Mouse (Mus musculus) embryonic facial prominence, embryonic 13.5 days (tissue): ENCODE measurements around the gene Serinc2. TPM values are rescaled to one million over a fixed set of nuclear protein-coding genes. Genes with fewer than 3 reads are reported as not detected.

ENCODE experiments used
- ATAC-seq: fragments of 200-750 bp; cut with Nextera tagmentation; 2 replicates; pipeline ENCODE4 v1.8.0; 2017; ENCODE audit warnings: low read depth; ENCODE audit not compliant: insufficient number of reproducible peaks, insufficient read depth, low FRiP score, low TSS enrichment
- H3K27ac ChIP-seq: fragments of 300-500 bp; sonication (generic); 2 replicates; pipeline ENCODE4 v1.5.1; 2015; ENCODE audit warnings: moderate library complexity, mild to moderate bottlenecking, inconsistent platforms
- H3K27me3 ChIP-seq: fragments of 300-500 bp; sonication (generic); 2 replicates; pipeline ENCODE4 v1.6.1; 2015; ENCODE audit warnings: mild to moderate bottlenecking, inconsistent platforms
- H3K36me3 ChIP-seq: fragments of 300-500 bp; sonication (generic); 2 replicates; pipeline ENCODE4 v1.6.1; 2015; ENCODE audit warnings: mild to moderate bottlenecking, inconsistent platforms
- H3K4me1 ChIP-seq: fragments of 300-500 bp; sonication (generic); 2 replicates; pipeline ENCODE4 v1.6.1; 2015; ENCODE audit warnings: inconsistent platforms
- H3K4me2 ChIP-seq: fragments of 300-500 bp; sonication (generic); 2 replicates; pipeline ENCODE4 v1.6.1; 2015; ENCODE audit warnings: moderate library complexity, mild to moderate bottlenecking, inconsistent platforms
- H3K4me3 ChIP-seq: fragments of 300-500 bp; sonication (generic); 2 replicates; pipeline ENCODE4 v1.5.1; 2015; ENCODE audit warnings: mild to moderate bottlenecking, inconsistent platforms
- H3K9ac ChIP-seq: fragments of 300-500 bp; sonication (generic); 2 replicates; pipeline ENCODE4 v1.6.1; 2015; ENCODE audit warnings: mild to moderate bottlenecking, inconsistent platforms
- H3K9me3 ChIP-seq: fragments of 300-500 bp; sonication (generic); 2 replicates; pipeline ENCODE4 v1.6.1; 2016; ENCODE audit warnings: inconsistent platforms
- WGBS: fragments of 180-500 bp; shearing (Covaris S2); methylation state at CpG from one replicate; pipeline ENCODE4 v1.1.7; 2015; ENCODE audit warnings: mixed read lengths; 5-methylcytosine and 5-hydroxymethylcytosine counted together
- polyA plus RNA-seq: library from polyadenylated mRNA; unstranded; fragments of >200 nt; fragmentation: Nextera tagmentation; extraction: Ambion mirVana; gene quantifications from 2 replicates; pipeline ENCODE4 v1.2.1, GENCODE M21; 2015

Gene Serinc2
- polyA plus RNA-seq, 1 experiment from 2014 or later, result 150 TPM

- Histone ChIP-seq H3K4me3 (no peak within 1 kb of the TSS), H3K27ac (no peak within 1 kb of the TSS), H3K4me1 (no peaks in the 10 kb centered on the region), H3K4me2 (no peak within 1 kb of the TSS), H3K27me3 (no peaks in the 10 kb centered on the region), H3K9me3 (no peaks in the 10 kb centered on the region), H3K36me3 (no peaks in the 10 kb centered on the region), H3K9ac (no peak within 1 kb of the TSS)
- WGBS, result 55% methylated on average over 4 of the region's 4 CpGs
- ATAC-seq, result no peak
Measured at GRCm38 (mm10) chr4:130222179-130222578, 56.8 kb downstream of the Serinc2 start, which contains the start of gene Gm853. Gene Gm853 (minus strand): TSS chr4:130222401.

GRCm38 (mm10) chr4:130220176-130220575 is 58.8 kb downstream of the Serinc2 start:
- Histone ChIP-seq H3K36me3 (no peaks in the 10 kb centered on the region), H3K9me3 (no peaks in the 10 kb centered on the region), H3K4me3 (no peak overlapping the region), H3K9ac (no peak overlapping the region), H3K27ac (no peak overlapping the region), H3K27me3 (no peaks in the 10 kb centered on the region), H3K4me1 (no peaks in the 10 kb centered on the region), H3K4me2 (no peak overlapping the region)
- WGBS, result 80% methylated on average over 9 of the region's 9 CpGs
- no peak for ATAC-seq

- no peak for ATAC-seq
- Histone ChIP-seq H3K4me2 (no peak overlapping the region), H3K9me3 (no peaks in the 10 kb centered on the region), H3K27me3 (no peaks in the 10 kb centered on the region), H3K27ac (no peak overlapping the region), H3K9ac (no peak overlapping the region), H3K4me3 (no peak overlapping the region), H3K36me3 (no peaks in the 10 kb centered on the region), H3K4me1 (no peaks in the 10 kb centered on the region)
- 92% methylated on average over 8 of the region's 8 CpGs for WGBS
Measured at GRCm38 (mm10) chr4:130215392-130215791, 63.6 kb downstream of the Serinc2 start.

- Histone ChIP-seq H3K9me3 (no peaks in the 10 kb centered on the region), H3K4me1 (no peaks in the 10 kb centered on the region), H3K27me3 (no peaks in the 10 kb centered on the region), H3K4me2 (no peak overlapping the region), H3K9ac (no peak overlapping the region), H3K27ac (no peak overlapping the region), H3K4me3 (no peak overlapping the region), H3K36me3 (no peaks in the 10 kb centered on the region)
- ATAC-seq, result no peak
- 72% methylated on average over 10 of the region's 10 CpGs for WGBS
Measured at GRCm38 (mm10) chr4:130213857-130214256, 65.1 kb downstream of the Serinc2 start.

- Histone ChIP-seq H3K27ac (no peak overlapping the region), H3K4me2 (no peak overlapping the region), H3K9ac (no peak overlapping the region), H3K27me3 (no peaks in the 10 kb centered on the region), H3K4me1 (no peaks in the 10 kb centered on the region), H3K36me3 (no peaks in the 10 kb centered on the region), H3K9me3 (no peaks in the 10 kb centered on the region), H3K4me3 (no peak overlapping the region)
- 88% methylated on average over 4 of the region's 4 CpGs for WGBS
- ATAC-seq, result no peak
Measured at GRCm38 (mm10) chr4:130213197-130213596, 65.8 kb downstream of the Serinc2 start.

GRCm38 (mm10) chr4:130212421-130212820 is 66.6 kb downstream of the Serinc2 start:
- no peaks in the 10 kb centered on the region for H3K4me1 ChIP-seq
- no peaks in the 10 kb centered on the region for H3K9me3 ChIP-seq
- WGBS, result 75% methylated on average over 7 of the region's 7 CpGs
- H3K36me3 ChIP-seq, result no peaks in the 10 kb centered on the region
- no peak overlapping the region for H3K4me3 ChIP-seq
- ATAC-seq, result no peak
- H3K27me3 ChIP-seq, result no peaks in the 10 kb centered on the region
- H3K9ac ChIP-seq, result no peak overlapping the region
- H3K4me2 ChIP-seq, result no peak overlapping the region
- H3K27ac ChIP-seq, result no peak overlapping the region

GRCm38 (mm10) chr4:130211870-130212269 is 67.1 kb downstream of the Serinc2 start:
- H3K9ac ChIP-seq, result no peak overlapping the region
- H3K27ac ChIP-seq, result no peak overlapping the region
- no peak overlapping the region for H3K4me2 ChIP-seq
- no peaks in the 10 kb centered on the region for H3K9me3 ChIP-seq
- no peak for ATAC-seq
- WGBS, result 90% methylated on average over 2 of the region's 2 CpGs
- H3K4me1 ChIP-seq, result no peaks in the 10 kb centered on the region
- H3K36me3 ChIP-seq, result no peaks in the 10 kb centered on the region
- H3K27me3 ChIP-seq, result no peaks in the 10 kb centered on the region
- H3K4me3 ChIP-seq, result no peak overlapping the region

Other genes with a start within 250 kb of the Serinc2 start
- 75.9 and 77.3 TPM in 2 replicates for gene Col16a1, start 231.4 kb downstream of the Serinc2 start, polyA plus RNA-seq
- 66.5 and 66.9 TPM in 2 replicates for gene Pef1, start 176.6 kb downstream of the Serinc2 start, polyA plus RNA-seq
- 0.21 TPM in 2 replicates for gene Hcrtr1, start 139.8 kb downstream of the Serinc2 start, polyA plus RNA-seq
- gene Tinagl1, start 104.1 kb downstream of the Serinc2 start, polyA plus RNA-seq, result 13.8 and 14.2 TPM in 2 replicates
- gene Gm853, start 56.8 kb downstream of the Serinc2 start, polyA plus RNA-seq, result not detected in 2 replicates
- gene Fabp3, start 29.4 kb upstream of the Serinc2 start, polyA plus RNA-seq, result 12.9 and 14.8 TPM in 2 replicates
- gene Gm10570, start 29.5 kb upstream of the Serinc2 start, polyA plus RNA-seq, result not detected in 2 replicates
- gene Zcchc17, start 80.7 kb upstream of the Serinc2 start, polyA plus RNA-seq, result 82.4 and 92.5 TPM in 2 replicates
- gene Snrnp40, start 80.9 kb upstream of the Serinc2 start, polyA plus RNA-seq, result 152 and 176 TPM in 2 replicates